Mouse (Mus musculus) urinary bladder, postnatal 14 days (tissue): ENCODE data around the gene Mef2c.

ENCODE experiments used
- DNase-seq: peaks from one replicate; pipeline ENCODE4 v3.0.0; 2021; ENCODE audit warnings: low spot score

Mef2c gene

DNA sequence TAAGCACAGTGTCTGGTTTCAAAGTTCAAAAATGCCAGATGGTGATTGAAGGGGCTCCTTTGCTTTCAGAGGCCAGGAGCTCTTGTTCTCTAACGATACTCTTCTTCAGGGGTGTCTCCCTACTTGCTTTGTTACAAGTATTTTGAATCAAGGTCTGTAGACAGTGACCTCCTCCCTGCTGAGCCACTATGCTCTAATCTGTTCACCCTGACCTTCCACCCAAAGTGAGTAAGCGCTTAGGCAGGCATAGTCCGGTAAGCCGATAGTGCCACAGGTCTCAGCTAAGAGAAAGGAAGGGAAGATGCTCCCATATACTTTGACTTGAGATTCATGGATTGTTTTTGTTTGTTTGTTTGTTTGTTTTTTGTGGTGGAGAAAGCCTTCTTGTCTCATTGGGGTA is 69.5 kb downstream of the Mef2c start:
- no peak for DNase-seq

DNA sequence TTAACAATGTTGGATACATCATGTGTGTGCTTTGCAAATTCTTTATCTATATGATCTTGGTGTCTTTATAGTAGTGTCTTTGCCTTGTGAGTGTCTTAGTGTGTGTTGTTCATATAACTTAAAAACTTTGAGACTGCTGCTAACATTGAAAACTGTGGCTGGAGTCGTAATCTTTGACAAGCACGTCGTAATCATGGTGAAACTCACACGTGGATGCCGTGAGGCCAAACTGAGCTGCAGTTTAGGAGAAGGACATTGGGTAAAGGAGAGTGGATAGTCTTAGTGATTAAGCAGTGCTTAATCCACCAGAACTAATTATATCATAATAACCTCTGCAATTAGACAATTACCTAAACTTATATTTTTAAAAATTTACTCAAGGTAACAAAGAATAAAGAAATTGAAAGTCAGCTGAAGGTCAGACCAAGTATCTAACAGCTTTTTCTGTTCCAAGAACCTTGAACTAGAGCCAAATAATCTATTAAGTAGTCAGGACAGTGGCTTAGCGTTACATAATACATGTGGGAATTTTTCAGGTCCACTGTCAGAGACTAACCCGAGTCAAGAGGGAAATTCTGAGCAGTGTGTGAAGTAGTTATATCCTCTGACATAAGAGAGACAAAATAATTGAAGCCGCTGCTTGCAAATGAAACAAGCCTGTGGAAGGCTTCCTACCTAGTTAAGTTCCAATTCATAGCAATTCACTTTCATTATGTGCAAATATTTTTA is 70.2 kb downstream of the Mef2c start:
- no peak for DNase-seq

DNA sequence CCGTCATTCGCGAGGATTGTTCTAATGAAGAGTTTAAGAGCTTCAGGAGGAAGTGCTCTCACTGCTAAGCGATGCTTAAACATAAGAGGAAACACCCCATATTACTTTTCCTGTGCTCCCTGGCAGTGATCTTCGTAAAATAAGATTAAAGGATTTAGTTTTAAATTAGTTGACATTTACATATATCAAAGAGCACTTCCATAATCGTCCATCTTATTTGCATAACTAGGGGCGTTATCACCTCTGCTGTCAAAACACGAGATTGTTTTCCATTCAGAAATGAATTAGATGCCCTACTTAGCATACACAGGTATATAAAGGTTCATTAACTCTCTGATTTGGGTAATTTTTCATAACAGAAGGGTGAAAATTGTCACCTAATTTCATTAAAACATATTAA is 71.0 kb downstream of the Mef2c start:
- no peak for DNase-seq

DNA sequence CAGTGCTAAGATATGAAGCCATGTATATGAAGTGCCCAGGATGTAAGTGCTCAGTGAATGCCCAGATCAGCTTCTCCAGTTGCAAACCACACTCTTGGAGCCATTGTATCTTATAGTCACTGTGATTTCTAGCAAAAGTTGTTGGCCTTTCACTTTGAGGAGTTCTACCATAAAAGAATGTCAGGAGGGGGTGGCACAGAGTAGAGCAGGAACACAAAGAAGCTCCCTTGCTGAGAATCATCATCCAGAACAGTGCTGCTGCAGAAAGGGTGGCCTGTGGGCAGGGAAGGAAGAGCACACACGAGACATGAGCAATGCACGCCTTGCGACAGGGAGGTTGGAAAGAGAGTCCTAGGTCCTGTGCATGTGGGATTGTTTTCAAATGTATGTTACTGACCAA is 75.6 kb downstream of the Mef2c start:
- DNase-seq = no peak

DNA sequence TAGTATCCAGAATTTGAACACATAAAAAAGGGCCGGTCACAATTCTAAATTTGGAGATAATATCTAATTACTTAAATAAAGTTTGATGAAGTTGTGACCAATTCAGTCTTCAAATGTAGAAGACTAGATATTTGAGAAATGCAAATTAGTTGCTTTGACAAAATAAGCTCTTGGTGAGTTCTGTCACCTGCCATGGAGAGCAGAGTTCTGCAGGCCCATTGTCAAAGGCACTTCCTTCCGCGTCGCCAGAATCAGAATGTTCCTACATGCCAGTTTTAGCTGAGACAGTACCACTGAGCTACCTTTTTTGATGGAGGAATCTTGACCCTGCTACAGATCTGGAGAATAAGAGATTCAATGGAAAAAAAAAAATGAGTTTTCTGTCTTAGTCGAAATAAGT is 77.0 kb downstream of the Mef2c start:
- no peak for DNase-seq

DNA sequence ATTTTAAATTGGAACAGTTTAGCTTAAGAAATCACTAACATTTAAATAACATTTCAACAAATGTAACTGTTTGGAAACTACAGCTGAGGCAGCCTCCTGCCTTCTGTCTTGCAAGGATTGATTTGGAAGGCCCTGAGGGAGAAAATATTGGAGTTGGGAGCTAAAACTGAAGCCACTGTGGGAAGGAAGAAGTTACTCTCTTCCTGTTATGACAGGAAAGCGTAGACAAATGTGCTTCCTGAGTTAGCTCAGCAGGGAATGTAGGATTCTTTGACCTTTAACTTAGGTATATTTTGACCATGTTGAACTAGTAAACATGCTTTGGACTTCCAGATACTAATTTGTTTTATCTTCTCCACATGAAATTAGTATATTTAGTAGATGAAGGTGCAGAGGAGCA is 78.7 kb downstream of the Mef2c start:
- DNase-seq = no peak

DNA sequence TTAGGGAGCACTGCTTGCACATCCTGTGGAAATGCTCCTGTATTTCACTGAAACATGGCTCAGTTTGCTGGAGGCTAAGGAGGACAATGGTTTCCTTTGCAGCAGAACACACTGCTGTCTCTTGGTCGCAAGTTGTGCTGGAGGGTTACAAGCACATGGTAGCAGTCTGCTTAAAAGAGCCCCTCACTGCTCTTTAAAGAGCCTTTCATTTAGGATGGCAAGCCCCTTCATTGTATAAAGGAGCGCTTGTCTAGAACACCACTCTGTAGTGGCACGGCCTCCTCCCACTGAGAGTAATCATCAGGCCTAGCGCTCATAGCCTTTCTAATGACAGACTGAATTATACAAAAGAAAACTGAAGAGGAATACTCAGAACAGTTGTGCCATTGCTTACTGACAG is 80.0 kb downstream of the Mef2c start:
- DNase-seq = no peak

DNA sequence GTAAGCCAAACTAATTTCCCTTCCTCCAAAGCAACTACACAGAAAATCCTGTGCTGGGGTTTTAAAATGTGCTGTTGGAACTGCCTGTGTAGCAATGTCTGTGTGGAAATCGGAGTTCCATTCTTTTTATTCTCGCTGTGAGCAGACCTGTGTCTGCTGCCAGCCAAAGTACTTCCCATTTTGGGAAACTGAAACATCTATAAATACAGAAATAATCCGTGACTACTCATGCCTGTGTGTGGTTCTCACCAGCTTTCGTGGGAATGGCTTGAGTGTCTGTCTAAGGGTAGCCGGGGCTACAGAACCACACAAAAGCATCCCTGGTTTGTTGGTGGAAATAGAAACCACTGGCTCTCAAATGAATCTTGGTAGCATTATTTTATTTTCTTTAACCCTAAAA is 81.5 kb downstream of the Mef2c start:
- no peak for DNase-seq

DNA sequence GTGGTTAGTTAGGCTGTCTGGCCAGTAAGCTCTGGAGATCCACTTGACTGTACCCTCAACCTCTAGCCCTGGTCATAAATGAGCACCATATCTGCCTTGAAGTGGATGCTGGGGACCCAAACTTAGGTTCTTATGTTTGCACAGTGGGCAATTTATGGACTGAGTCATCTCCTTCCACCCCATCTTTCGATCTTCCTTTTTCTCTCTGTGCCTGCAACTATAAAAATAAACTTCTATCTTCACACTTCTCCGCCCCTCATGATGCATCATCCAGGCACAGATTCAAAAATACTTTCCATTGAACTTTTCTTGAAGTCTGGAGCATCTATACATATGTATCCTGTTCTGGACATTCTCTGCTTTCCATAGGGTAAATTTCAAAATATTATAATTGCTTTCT is 84.4 kb downstream of the Mef2c start:
- DNase-seq = no peak

DNA sequence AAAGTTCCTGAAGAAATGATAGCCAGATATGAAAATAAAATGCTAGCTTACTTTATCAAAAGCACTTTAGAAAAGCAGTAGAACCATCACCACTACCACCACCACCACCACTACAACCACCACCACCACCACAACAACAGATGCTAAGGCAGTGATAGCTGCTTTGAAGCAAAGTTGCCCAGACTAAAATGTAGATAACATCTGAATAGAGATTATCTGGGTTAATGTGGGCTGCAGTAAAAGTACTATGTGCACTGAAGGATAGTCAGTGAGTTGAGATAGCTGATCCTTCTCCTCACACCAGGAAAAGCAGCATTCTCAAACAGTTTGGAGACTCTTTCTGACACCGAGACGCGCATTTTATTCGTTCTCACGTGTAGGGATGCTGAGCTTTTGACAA is 87.1 kb downstream of the Mef2c start:
- no peak for DNase-seq

DNA sequence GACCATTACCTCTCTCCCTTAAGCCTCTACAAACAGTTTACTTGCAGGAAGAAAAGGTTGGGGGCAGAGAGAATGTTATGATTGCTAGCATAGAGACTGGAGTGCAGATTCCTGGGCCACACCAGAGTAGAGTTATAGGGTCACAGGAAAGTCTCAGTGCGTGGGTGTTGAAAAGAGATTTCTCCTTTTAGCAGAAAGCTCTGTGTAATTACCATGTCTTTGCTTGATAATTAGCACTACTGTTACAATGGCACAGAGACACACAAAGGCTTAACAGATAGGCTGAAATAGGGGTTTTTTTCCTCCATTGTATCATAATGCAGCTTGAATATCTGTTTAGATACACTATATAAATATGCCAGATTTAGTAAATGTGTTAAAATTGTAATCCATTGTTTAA is 91.6 kb downstream of the Mef2c start:
- no peak for DNase-seq

DNA sequence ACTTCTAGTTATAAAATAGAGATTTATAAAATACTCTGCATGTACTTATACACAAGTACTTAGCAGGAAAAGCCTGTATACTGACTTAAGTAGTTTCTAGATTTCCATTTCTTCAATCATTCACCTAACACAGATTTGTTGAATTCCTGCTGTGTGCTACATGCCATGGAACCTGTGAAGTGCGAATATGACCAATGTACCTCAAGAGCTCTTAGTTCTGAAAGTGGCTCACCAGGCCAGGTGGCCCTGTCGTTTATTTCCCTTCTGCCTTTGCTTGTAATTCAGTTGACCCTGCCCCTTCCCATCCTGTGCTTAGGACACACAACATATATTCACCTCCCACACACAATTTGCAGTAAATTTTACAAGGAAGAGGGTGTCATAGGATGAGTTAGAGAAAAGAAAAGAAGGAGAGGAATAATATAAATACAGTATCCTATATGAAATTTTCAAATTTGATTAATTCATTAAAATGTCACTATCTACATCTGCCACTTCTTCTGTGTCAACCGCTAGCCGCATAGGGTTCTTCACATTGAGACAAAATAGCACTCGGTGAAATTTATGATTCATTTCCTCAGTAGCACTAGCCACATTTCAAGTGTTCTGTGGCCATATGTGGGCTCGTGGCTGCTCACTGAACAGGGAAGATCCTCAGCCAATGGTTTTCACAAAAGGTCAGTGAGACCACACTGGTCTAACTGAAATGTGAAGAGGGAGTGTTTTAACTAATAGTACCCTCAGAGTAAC is 93.3 kb downstream of the Mef2c start:
- DNase-seq = no peak

DNA sequence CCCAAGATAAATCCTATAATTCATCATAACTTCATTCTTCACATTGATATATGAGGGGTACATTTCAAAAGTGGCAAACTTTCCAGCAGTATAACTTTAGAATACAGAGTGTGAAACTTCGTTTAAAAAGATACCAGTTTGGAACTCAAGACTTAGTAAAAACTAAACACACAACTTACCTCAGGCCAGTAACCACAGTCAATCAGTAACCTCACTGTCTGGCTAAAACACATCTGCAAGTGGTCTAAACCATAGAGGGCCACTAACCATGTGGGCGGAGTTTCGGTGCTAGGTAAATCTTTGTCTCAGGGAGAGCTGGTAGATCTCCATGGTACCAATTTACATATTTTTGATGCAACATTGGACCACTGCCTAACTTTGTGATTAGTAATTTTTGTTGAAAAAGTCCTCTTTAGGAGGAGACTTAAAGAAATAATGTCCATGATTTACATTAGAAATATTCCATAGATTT is 93.9 kb downstream of the Mef2c start:
- no peak for DNase-seq

DNA sequence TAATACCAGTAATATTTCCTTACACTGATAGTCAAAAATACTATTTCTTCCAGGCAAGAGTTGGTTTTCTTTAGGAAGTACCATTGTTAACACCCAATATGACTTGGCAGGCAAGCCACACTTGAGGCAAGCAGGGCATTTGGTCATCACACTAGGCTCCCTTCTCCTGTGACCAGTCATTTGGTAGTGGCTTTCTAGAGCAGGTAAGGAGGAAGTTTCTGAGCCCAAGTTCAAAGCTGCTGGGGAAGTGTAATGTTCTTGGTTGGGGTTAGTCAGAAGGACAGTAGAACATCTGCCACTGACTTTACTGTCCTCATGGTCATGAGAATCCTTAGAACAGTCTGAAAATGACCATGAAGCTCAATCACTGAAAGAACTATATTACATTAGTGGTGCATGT is 96.5 kb downstream of the Mef2c start:
- DNase-seq = no peak

DNA sequence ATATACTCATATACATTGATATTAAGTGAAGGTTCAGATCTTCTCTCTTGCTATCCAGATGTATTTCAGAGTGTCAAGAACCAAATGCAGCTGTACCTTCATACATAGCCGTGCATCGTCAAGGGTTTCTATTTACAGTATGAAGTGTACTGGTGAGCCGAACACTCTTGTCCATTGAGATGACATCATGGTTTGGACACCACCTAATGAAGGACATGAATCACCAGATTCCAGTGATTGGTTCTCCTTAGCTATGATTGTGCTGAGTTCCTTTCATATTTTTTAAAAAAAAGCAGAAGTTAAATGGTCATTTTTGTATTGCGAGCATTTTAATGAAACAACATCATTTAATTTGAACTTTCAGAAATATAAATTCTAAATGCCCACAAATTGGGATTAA is 97.9 kb downstream of the Mef2c start:
- DNase-seq = no peak

DNA sequence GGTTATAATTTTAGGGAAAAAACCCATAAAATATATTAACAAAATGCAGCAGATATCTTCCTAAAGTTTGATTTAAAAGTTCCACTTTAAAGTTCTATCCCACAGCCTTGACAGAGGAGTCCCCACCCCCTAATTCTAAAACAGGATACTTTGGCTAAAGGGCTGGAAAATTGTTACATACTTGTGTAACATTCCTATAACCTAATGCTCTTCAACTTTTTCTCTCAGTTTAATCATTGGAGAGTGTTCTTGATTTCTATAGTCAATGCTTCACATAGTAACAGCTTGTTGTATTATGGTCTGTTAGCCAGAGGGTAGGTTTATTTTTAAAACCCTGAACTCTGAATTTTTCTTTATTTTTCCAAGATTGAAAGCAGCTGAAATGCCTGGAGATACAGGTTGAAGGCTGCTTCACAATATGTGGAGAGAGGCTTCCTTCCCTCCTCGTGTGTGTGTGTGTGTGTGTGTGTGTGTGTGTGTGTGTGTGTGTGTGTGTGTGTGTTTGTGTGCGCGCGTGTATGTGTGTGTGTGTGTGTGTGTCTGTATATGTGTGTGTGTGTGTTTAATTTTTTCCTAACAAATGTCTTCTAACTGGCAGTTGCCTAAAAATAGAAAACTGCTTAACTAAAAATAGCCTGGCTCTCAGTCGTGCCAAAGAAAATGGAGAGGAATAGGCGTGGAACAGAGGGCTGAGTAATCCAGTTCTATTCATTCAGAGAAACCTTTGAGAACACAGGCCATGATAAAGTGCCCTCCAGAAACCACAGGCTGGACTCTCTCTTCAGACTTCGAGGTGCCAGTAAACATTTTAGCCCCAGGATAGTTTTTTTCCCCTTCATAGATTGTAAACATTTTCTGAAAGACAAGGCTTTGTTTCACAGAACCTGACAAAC is 99.8 kb downstream of the Mef2c start:
- DNase-seq = no peak

DNA sequence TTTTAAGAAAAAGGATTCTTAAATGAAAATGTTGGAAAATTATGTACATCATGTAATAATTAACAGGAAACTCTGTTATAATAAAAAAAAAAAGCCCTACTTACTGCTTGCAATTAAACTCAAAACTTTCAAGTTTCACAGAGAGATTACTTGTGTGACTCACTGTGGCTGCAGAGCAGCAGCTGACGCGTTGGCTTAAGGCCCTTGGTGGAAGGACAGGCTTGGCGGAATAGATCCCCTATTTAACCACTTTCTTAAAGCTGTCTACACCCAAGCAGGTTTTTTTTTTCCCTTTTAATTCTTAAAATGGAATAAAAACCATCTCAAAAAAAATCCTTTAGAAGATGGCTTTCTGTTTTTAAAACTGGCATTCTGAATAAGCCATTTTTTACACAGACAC is 100.5 kb downstream of the Mef2c start:
- peak; percentile 45 for DNase-seq

DNA sequence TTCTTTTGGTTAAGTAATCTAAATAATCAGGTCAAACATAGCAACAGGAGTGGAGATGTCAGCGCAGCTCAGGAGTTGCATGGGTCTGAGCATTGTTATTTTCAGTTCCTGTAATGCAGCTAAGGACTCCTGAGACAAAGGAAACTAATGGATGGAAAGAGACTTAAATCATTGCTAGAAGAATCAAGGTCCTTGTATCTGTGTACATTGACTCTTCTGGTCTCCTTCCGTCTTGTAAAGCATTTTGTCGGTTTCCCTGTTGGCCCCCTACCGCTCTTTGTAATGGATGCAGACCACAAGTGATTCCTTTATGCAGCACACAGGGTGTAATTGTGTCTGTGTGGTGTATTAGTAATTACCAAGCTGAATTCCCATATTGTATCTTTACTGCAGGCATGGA is 101.0 kb downstream of the Mef2c start:
- DNase-seq = no peak

DNA sequence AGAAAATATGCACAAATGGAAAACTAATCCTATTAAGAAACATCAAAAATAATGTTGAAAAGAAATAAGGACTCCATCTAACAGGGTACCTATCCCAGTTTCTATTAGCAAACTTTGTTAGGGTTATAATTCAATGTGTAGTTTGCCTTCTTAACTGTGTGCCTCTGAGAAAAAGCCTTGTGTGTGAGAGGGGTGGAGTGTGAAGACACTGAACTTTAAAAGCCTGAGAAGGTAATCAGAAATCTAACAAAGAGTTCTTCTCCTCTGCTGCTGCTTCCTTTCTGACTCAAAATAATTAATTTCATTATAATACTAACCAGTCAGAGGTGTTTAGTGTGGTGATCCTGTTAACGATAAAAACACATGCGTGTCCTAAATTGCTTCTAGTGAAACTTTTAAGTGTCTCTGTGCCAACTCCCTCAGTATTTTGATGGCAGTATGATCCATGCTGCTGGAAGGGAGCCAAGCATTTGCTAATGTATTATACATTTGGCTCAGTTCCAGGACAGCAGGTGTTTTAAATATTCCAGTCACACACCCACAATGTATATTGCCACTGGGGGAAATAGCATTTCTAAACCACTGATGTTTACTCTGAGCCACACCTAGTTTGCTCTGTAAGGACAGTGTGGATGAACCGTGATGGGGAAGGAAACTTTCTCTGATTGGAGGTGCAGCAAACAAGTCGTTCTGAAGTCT is 104.2 kb downstream of the Mef2c start:
- DNase-seq = peak; percentile 14

DNA sequence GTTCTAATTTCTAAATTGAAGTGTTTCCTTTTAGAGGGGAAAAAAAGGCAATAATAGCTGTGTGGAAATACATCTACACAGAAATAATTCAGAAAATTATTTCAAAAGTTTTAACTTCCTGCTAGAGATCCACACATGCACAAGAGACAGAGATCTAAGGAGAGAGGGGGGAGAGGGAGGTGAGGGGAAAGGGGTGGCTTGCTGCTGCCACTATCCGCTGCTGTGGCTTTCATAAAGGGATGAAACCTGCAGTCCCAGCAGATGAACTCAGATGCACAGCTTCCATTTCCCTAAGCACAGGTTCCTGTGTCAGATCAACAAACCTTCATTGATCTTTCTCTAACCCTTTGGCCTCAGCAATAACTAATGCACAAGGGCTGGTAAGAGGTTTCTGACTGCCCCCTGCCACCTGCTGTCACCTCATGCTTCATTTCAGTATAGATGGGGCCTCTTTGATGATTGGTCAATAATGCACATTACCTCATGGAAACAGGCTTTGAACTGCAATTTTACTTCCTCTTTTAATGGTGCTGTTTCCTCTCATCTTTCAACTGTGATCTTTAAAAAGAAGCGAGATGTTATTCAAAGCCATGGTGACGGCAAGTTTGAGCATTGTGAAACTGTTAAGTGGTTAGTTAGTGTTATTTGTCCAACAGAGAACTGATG is 105.2 kb downstream of the Mef2c start:
- DNase-seq = no peak

DNA sequence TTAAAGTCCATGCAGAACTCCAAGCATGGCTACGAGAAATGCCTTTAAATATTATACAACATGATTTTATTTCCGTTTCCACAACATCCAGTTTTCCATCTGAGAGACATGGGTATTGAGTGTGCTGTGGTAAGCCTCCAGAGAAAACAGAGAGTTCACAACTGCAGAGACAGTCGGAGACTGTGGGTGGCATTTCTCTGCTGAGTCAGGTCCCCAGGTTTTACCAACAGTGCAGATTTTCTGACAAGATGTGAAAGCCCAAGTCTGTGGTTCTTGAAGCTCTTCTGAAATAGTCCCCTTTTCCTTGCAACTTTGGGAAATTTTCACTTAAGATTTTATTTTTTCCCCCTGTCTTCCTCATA is 105.7 kb downstream of the Mef2c start:
- no peak for DNase-seq

DNA sequence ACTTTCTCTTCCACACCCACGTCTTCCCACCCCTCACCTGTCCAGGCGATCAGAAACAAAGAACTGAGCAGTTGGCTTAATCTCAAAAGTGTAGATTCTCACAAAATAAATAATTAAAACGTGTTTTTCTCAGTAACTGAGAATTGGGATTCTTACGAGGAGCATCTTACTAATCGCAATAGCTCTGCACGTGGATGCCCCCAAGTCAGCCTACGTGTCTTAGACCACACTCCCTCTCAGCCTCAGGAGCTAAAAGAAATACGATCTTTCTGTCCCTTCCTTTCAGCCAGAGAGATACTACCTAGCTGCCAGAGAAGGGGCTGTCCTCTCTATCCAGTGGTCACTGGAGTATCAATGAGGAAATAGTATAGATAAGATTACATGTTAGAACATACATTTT is 106.3 kb downstream of the Mef2c start:
- DNase-seq = no peak
